Mouse (Mus musculus) effector memory CD4-positive, alpha-beta T cell, adult 5 months (primary cell): ENCODE measurements around the gene Gm21977. TPM values are rescaled to one million over a fixed set of nuclear protein-coding genes. Genes with fewer than 3 reads are reported as not detected.

Source experiments
- polyA plus RNA-seq: library from polyadenylated mRNA; unstranded; fragments of 100-300 nt; shearing (Covaris generic); gene quantifications from one replicate; pipeline ENCODE4 v1.2.1, GENCODE M21; 2017

Gene Gm21977
- not detected for polyA plus RNA-seq

GRCm38 (mm10) chr14:42853377-42853776 lies at the start of gene Gm21977:
Gene Gm21977 (minus strand): TSS chr14:42853477.

Other genes with a start within 250 kb of the Gm21977 start
- not detected for gene Gm3633, start 211.6 kb downstream of the Gm21977 start, polyA plus RNA-seq
- gene Gm10378, start 197.5 kb downstream of the Gm21977 start, polyA plus RNA-seq, result not detected
- not detected for gene Gm3015, start 84.7 kb downstream of the Gm21977 start, polyA plus RNA-seq
- gene Gm10377, start 55.5 kb downstream of the Gm21977 start, polyA plus RNA-seq, result not detected
- not detected for gene Gm8082, start 140.1 kb upstream of the Gm21977 start, polyA plus RNA-seq
- gene Gm10376, start 162.2 kb upstream of the Gm21977 start, polyA plus RNA-seq, result not detected
- gene Gm8094, start 223.2 kb upstream of the Gm21977 start, polyA plus RNA-seq, result 0.55 TPM
- gene Gm8104, start 247.1 kb upstream of the Gm21977 start, polyA plus RNA-seq, result not detected